Mouse (Mus musculus) gastrocnemius, adult 8-10 months (tissue): ENCODE data around the gene H2-T3. TPM values are rescaled to one million over a fixed set of nuclear protein-coding genes. Genes with fewer than 3 reads are reported as not detected.
"Not testable (repeated sequence)": the region's sequence is repeated elsewhere in the genome, so short reads cannot be mapped to it uniquely, and the experiment has no call there.

ENCODE experiments used
- DNase-seq, 2 experiments: peaks; one replicate each; pipeline ENCODE4 v3.0.0; 2022; ENCODE audit warnings: low spot score in 2 of 2
- total RNA-seq, 4 experiments: library from RNA; stranded (reverse); gene quantifications; 2 replicates each; pipeline ENCODE4 v1.2.4; 2022

H2-T3 gene
- total RNA-seq, 4 experiments from 2014 or later = not detected

DNA sequence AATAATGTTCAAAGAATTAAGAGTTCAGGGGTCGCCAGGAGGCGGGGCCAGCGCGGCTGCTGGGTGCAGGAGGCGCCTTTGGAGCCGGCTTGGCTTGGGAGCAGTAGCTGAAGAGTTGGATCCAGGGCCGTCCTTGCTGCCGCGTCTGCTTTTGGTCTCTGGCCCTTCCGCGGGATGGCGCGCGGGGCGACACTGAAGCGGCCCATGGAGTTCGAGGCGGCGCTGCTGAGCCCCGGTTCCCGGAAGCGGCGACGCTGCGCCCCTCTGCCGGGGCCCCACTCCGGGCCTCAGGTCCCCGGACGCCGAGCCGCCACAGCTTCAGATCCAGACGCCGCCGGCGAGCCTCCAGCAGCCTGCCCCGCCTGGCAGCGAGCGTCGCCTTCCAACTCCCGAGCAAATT, 11.1 kb downstream of the H2-T3 start:
- not testable (repeated sequence) for DNase-seq

DNA sequence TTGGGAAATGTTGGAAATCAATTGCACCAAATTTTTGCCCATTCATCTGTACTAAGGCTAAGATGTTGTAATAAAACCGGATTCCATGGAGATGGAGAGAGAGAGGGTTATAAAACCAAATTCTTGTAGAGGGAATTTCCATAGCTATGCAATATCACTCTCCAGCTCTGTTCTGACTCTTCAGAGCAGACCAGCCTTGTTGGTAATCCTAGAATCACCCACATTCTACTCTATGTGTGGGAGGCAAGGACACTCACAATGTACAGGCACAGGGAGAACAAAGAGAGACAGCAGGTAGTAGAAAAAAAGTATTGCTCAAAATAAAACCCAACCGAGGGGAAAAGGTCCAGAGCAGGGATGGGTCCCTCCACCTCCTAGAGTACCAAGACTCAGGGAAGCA, 14.0 kb downstream of the H2-T3 start:
- not testable (repeated sequence) for DNase-seq

DNA sequence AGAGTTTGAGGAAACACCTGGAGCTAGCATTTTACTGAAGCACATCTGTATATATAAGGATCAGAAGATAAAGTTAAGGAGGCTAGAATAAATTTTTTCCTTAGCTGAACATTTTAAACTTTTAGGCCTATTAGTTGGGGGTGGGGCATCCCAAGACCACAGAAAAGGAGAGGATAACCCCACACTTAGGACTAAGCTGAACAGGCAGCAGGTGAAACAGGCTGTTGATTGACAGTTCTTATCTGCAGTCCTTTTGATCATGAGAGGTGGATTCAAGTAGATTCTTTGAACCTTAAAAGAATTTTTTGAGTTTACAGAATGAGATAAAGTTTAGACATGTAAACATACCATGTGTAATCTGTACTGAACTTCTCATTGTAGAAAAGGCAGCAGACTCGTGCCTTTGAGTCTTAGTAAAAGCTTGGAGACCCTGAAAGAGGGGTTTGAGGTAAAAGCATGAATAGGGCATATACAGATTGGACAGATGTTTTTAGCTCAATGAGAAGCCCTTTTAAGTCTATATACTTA, 19.7 kb downstream of the H2-T3 start:
- no peak for DNase-seq

DNA sequence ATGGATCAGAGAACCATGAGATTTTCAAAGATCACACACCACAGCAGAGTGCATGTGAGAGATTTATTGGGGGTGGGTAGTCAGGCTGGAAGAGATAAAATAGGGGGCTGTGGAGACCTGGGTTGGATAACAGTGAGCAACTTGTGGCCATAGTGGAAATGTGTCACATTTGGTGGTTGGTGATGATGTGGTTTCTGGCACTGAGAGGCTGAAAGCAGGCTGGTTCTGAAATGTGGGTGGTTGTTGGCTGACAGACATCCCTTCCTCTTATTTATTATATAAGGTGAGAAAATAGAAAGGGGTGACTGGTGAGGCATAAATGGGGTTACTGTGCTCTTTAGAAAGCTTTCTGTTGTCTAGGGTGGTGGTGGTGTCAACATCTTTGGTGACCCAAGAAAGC, 20.3 kb downstream of the H2-T3 start:
- no peak for DNase-seq

DNA sequence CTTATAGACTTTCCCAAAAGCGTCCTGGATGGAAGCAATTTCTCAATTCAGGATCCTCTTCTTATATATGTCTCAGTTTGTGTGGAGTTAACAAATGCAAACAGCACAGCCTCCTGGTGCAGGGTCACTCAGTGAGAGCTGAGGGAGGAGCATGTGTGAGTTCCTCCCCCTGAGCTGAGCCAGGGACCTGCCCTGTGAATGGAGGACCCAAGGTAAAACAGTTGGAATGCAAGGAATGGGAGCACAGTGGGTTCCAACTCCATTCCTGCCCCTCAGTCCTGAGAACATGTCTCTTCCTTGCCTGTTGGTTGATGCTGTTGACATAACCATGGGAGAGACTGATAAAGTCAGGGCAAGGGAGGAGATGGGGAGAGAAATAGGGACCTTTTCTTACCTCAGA, 21.0 kb downstream of the H2-T3 start:
- not testable (repeated sequence) for DNase-seq

DNA sequence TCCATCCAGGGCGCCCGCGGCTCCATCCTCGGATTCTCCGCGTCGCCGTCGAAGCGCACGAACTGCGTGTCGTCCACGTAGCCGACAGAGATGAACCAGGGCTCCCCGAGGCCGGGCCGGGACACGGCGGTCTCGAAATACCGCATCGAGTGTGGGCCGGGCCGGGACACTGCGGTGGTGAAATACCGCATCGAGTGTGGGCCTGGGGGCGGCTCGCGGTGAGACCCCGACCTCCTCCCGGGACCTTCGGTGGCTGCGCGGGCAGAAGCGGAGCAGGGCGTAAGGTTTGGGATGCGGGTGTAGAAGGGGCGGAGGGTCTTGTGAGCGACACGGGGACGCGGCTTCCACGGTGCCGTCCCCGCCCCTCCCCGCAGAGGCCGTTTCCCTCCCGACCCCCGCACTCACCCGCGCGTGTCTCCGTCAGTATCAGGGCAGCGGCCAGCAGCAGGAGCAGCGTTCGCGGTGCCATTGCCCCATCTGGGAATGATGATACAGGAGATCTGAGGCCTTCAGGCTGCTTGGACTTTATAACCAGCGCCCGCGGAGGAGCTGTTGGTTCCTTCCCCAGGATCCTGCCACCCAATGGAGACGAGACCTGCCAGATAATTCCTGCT, 21.9 kb downstream of the H2-T3 start, which contains the start of gene Gm8909:
TSS of gene Gm8909 (minus strand) at position 499 of the 614 bp plus-strand sequence.
- DNase-seq = no peak

DNA sequence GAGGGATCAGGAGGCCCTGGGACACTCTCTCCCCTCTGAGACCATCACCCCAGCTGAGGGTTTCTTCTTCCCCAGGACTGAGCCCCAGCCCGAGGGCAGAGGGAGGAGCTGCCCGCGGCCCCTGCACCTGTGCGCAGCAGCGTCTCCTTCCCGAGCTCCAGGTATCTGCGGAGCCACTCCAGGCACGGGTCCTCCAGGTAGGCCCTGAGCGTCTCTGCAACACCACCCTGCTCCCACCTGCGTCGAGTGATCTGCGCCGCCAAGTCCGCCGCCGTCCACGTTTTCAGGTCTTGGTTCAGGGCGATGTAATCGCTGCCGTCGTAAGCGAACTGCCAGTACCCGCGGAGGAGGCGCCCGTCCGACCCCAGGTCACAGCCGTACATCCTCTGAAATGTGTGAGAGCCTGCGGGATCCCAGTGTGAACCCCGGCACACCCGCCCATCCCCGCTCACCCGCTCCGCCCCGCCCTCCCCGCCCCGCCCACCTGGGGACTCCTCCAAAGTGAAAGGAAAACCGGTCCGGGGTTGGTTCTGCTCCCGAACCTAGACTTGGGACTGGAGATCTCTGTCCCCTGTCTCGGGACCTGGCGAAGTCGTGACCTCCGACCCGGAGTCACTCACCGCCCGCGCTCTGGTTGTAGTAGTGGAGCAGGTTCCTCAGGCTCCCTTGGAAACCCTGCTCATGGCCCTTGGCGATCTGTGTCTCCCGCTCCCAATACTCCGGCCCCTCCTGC, 22.6 kb downstream of the H2-T3 start:
- no peak for DNase-seq

DNA sequence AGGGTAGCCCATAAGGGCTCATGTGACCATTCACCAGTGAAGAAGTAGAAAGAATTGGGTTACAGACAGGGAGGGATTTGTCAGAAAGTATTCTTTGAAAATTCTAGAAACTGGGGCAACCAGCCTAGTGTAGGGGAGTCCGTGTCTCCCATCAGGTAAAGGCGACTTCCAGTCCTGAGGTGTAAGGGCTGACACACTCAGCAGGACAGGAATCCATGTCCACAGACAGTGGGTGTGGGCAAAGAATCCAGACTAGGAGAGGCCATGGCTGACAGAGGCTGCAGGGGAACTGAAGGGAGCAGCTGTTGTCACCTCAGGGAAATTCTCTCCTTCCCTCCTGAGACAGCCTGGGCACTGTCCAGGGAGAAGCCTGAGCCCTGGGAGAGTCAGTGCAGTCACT, 23.2 kb downstream of the H2-T3 start:
- not testable (repeated sequence) for DNase-seq

DNA sequence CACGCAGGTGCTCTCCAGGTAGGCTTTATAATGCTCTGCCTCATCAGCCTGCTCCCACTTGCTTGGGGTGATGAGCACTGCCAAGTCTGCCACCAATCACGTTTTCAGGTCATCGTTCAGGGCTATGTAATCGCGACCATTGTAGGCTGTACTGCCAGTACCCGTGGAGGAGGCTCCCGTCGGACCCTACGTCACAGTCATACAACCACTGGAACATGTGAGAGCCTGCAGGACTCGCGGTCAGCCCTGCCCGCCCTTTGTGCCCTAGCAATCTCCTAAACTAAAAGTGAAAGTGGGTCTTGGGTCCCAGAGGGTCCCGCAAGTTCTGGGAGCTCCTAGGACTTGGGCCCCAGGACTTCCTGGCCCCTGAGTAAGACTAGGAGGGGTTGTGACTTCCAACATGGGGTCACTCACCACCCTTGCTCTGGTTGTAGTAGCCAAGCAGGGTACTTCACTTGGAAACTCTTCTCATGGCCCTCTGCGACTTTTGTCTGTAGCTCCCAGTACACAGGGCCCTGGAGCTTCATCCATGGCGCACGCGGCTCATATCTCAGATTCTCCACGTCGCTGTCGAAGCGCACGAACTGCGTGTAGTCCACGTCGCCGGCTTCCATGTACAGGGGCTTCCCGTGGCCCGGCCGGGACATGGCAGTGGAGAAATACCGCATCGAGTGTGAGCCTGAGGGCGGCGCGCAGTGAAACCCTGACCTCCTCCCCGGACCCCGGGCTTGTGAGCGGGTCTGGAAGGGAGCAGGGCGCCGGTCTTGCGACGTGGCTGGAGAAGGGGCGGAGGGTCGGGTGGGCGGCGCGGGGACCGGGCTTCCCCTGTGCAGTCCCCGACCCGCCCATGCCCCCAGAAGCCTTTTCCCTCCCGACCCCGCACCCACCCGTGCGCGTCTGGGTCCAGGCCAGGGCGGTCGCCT, 28.7 kb downstream of the H2-T3 start:
- no peak for DNase-seq

DNA sequence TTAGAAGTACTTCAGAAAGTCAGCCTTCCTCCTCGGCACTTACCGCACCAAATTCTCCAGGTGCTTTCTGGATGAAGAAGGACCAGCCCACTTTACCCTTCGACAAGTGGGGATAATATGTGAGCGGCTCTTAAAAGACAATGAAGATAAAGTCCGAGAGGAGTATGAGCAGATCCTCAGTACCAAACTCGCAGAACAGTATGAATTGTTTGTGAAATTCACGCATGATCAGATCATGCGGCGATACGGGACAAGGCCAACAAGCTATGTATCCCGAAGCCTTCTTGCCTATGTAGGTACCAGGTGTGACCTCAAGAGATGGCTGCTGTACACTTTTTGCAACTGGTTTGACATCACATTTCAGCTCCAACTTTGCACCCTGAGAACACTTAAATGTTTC, 31.8 kb downstream of the H2-T3 start:
- DNase-seq = not testable (repeated sequence)

DNA sequence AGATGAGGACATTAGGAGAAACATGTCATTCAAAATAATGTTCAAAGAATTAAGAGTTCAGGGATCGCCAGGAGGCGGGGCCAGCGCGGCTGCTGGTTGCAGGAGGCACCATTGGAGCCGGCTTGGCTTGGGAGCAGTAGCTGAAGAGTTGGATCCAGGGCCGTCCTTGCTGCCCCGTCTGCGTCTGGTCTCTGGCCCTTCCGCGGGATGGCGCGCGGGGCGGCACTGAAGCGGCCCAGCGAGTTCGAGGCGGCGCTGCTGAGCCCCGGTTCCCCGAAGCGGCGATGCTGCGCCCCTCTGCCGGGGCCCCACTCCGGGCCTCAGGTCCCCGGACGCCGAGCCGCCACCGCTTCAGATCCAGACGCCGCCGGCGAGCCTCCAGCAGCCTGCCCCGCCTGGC, 32.3 kb downstream of the H2-T3 start:
- not testable (repeated sequence) for DNase-seq

DNA sequence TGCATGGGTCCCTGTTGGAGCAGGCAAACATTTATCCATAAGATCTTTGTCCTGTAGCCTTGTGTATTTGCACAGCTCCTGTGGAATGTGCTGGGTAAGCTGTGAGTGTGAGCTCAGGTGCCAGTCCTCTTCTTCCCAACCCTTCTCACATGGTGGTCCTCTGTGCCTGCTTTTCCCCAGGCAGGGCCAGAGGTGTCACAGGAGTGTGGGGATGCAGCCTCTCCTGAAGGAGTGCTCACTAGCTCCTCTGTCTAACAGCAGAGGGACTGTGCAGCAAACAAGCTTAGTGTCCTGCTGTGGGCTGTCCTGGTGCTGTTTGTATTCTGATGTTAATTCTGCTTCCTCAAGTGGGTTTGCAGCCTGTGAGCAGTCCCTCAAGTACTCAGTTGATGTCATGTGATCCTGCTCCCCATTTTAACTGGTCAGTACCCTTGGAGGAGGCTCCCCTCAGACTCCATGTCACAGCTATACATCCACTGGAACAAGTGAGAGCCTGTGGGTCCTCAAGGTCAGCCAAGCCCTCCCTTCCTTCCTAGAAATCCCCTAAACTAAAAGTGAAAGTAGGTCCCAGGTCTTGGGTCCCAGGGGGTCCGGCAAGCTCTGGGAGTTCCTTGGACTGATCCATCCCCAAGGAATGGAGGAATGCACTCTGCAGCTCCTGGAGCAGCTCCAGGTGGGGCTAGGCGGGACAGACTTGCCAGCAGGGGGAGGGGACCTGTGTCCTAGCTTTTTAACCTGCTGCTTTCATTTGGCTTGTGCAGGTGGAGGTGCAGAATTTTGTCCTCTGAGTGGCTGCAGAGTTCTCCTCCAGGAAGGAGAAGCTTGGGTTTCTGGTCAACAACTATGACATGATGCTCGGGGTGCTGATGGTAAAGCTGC, 35.6 kb downstream of the H2-T3 start:
- no peak for DNase-seq

DNA sequence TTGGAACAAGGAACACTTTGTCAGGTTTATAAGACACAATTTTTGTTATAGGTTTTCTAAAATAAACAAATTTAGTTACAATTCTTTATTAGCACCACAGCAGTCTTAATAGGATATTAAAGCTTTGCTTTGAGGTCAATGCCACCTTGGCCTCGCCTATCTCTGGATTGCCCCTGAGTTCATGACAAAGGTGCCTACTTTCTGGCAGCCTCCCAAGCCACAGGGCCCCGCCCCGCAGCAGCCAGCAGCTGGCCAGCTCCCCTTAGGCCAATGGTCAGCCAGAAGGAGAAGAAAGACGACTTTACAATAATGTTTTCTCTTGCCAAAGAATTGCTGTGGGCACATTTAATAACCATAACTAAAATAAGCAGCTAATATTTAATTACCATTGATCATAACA, 38.9 kb downstream of the H2-T3 start:
- not testable (repeated sequence) for DNase-seq

DNA sequence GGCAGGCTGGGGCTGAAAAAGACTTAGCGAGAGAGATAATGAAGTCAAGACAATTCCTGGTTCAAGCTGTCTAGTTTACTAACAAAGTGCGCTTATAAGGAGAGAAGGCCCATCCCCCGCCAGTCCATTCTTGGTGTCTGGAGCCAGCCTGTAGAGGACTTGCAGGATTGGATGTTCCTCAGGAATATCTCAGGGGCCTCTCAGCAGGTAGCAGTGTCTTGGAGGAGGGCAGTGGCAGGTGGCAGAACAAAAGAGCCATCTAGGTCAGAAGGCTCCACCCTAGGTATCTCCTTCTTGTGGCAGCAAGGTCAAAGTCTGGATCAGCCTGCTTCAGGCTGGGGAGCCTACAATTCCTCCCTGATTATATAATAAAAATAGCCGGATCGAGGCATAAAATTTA, 41.6 kb downstream of the H2-T3 start:
- not testable (repeated sequence) for DNase-seq

DNA sequence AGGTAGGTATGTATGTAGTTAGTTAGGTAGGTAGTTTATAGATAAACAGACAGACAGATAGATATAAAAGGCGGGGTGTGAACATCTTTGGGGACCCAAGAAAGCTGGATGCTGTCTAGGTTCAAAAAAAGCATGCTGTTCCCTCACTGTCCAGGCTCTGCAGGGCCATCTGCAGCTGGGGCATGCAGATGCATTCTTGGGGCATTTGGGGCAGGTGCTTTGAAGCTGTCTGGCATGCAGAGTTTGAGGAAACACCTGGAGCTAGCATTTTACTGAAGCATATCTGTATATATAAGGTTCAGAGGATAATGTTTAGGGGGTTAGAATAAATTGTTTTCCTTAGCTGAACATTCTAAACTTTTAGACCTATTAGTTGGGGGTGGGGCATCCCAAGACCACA, 43.1 kb downstream of the H2-T3 start:
- DNase-seq = not testable (repeated sequence)

DNA sequence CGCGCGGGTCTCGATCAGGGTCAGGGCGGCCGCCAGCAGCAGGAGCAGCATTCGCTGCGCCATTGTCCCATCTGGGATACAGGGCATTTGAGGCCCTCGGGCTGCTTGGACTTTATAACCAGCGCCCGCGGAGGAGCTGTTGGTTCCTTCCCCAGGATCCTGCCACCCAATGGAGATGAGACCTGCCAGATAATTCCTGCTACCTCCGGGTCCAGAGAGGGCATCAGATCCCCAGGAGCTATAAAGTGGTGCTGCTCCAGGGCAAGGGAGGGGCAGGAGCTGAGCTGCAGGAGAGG, 44.3 kb downstream of the H2-T3 start:
- not testable (repeated sequence) for DNase-seq

DNA sequence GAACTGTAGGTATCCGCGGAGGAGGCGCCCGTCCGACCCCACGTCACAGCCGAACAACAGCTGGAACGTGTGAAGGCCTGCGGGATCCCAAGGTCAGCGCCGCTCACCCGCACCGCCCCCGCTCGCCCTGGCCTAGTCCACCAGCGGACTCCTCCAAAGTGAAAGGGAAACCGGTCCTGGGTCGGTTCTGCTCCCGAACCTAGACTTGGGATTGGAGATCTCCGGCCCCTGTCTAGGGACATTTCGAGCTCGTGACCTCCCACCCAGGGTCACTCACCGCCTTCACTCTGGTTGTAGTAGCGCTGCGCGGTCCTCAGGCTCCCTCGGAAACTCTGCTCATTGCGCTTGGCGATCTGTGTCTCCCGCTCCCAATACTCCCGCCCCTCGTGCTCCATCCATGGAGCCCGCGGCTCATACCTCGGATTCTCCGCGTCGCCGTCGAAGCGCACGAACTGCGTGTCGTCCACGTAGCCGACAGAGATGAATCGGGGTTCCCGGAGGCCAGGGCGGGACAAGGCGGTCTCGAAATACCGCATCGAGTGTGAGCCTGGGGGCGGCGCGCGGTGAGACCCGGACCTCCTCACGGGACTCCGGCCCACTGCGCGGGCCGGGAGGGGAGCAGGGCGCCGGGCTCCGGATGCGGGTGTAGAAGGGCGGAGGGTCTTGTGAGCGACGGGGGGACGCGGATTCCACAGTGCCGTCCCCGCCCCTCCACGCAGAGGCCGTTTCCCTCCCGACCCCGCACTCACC, 44.8 kb downstream of the H2-T3 start:
- no peak for DNase-seq

DNA sequence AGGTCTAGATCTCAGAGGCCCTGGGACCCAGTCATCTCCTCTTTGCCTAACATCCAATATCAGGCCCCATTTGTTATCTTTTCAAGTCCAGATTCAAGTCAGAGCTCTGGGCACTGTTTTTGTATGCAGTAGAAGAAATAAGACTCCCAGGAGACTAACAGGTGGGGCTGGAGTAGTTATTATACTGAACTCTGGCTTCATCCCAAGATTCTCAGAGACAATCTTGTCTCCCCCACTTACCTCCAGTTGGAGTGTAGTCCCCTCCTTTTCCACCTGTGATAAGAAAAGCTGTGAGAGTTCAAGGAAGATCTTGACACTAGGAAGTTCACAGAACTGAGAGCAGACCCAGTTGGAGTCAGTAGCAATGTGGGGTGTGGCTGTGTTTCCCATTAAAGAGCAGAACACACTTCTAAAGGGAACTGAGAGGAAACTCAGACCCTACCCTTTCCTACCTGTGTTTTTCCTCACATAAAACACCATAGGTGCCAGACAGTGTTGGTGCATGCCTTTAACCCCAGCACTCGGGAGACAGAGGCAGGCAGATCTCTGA, 53.7 kb downstream of the H2-T3 start:
- DNase-seq = not testable (repeated sequence)
